Mouse (Mus musculus) heart, adult 2 months (tissue): ENCODE measurements around the gene Snrpg.

ENCODE experiments used
- CTCF ChIP-seq: fragments of 200-600 bp; IDR thresholded peaks from 2 replicates; pipeline ENCODE4 v1.8.1; 2022; ENCODE audit warnings: antibody characterized with exemption, mild to moderate bottlenecking, moderate library complexity
- EP300 ChIP-seq: fragments of 200-500 bp; IDR thresholded peaks from 2 replicates; pipeline ENCODE4 v1.6.1; 2011; ENCODE audit warnings: low read depth, low read length, control low read depth; ENCODE audit not compliant: insufficient read depth
- POLR2A ChIP-seq: fragments of 200-500 bp; IDR thresholded peaks from 2 replicates; pipeline ENCODE4 v1.6.1; 2011; ENCODE audit warnings: mild to moderate bottlenecking, low read depth, low read length, control low read depth; ENCODE audit not compliant: insufficient read depth

DNA sequence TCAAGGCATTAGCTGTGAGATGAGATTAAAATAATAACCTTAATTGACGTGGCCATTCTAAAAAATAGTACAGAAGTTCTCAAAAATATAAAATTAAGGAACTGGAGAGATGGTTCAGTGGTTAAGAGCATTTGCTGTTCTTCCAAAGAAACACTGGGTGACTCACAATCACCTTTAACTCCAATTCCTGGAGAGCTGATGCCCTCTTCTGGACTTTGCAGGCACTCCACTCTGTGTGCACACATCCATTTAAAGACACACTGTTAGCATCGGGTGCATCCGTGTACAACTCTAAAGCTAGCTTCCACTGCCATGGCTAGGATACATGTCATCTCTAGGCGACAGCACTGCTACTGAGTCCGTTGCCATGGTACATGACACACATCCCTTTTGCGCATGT, 41.2 kb upstream of the Snrpg start:
- no peak for TF ChIP-seq EP300
- TF ChIP-seq CTCF = 0 out of 2 replicates have a peak, but pooled peaks have one; percentile 6
- no peak for TF ChIP-seq POLR2A
